Mouse (Mus musculus): ENCODE data around the gene Tmem145.

- TF ChIP-seq POLR2A (IDR thresholded peaks at IDR 0.05; ENCODE audit: borderline replicate concordance, extremely low read depth, insufficient read depth, insufficient read length, poor library complexity, severe bottlenecking) (no peak), CTCF (IDR thresholded peaks at IDR 0.05; ENCODE audit: borderline replicate concordance, extremely low read depth, insufficient read depth, insufficient read length) (no peak)
Measured at GRCm38 (mm10) chr7:25275555-25276298, 30.2 kb upstream of the Tmem145 start.

Measured in brain, embryonic 14.5 days (tissue).